Comparison of ENCODE assay signal across 8 mouse cellular contexts in genomic region chr4:40947565-40948159, GRCm38 (mm10). TPM values are rescaled to one million over a fixed set of nuclear protein-coding genes. Genes with fewer than 3 reads are reported as not detected.
DNase-seq lines count a peak whose midpoint lies in the region; ATAC-seq and TF ChIP-seq lines count a peak whose summit lies in the region.

No protein-coding gene starts in this region.

- peak overlapping the region; percentile 85 for H3K4me2 ChIP-seq in kidney, embryonic 15.5 days
- peak overlapping the region; percentile 88 for H3K4me2 ChIP-seq in forebrain, embryonic 13.5 days
- peak overlapping the region; percentile 85 for H3K4me2 ChIP-seq in liver, embryonic 13.5 days
- H3K4me2 ChIP-seq in stomach, embryonic 14.5 days (replicated peaks; ENCODE audit: low read depth, low read length) = peak overlapping the region; percentile 84

- H3K4me1 ChIP-seq in kidney, embryonic 15.5 days = peaks cover 21% of the 10 kb centered on the region
- peaks cover 25% of the 10 kb centered on the region for H3K4me1 ChIP-seq in forebrain, embryonic 13.5 days
- H3K4me1 ChIP-seq in liver, embryonic 13.5 days (replicated peaks) = peaks cover 51% of the 10 kb centered on the region
- peaks cover 14% of the 10 kb centered on the region for H3K4me1 ChIP-seq in stomach, embryonic 14.5 days (ENCODE audit: control insufficient read depth, insufficient read depth, low read length)

- POLR2A ChIA-PET in Patski (lab: Charles Lee) = no interaction called here

- WGBS in kidney, embryonic 15.5 days = under 1% methylated on average over 40 of the region's 40 CpGs
- under 1% methylated on average over 38 of the region's 40 CpGs for WGBS in forebrain, embryonic 13.5 days
- under 1% methylated on average over 40 of the region's 40 CpGs for WGBS in liver, embryonic 13.5 days (ENCODE audit: insufficient replicate concordance)
- WGBS in stomach, embryonic 14.5 days = under 1% methylated on average over 40 of the region's 40 CpGs

- TF ChIP-seq CTCF in Patski (IDR thresholded peaks at IDR 0.05) = peak; percentile 65

- H3K36me3 ChIP-seq in kidney, embryonic 15.5 days = peaks cover 57% of the 10 kb centered on the region
- peaks cover 50% of the 10 kb centered on the region for H3K36me3 ChIP-seq in forebrain, embryonic 13.5 days (ENCODE audit: poor library complexity, severe bottlenecking)
- H3K36me3 ChIP-seq in liver, embryonic 13.5 days = peaks cover 53% of the 10 kb centered on the region
- H3K36me3 ChIP-seq in stomach, embryonic 14.5 days (ENCODE audit: control insufficient read depth, insufficient read depth, low read length) = peaks cover 29% of the 10 kb centered on the region

- peak overlapping the region; percentile 92 for H3K27ac ChIP-seq in kidney, embryonic 15.5 days
- peak overlapping the region; percentile 78 for H3K27ac ChIP-seq in forebrain, embryonic 13.5 days
- H3K27ac ChIP-seq in liver, embryonic 13.5 days = peak overlapping the region; percentile 94
- peak overlapping the region; percentile 85 for H3K27ac ChIP-seq in stomach, embryonic 14.5 days (ENCODE audit: low read length)

- H3K4me3 ChIP-seq in kidney, embryonic 15.5 days (replicated peaks) = peak overlapping the region; percentile 96
- peak overlapping the region; percentile 86 for H3K4me3 ChIP-seq in forebrain, embryonic 13.5 days
- peak overlapping the region; percentile 97 for H3K4me3 ChIP-seq in liver, embryonic 13.5 days (replicated peaks)
- H3K4me3 ChIP-seq in stomach, embryonic 14.5 days (ENCODE audit: low read depth, low read length) = peak overlapping the region; percentile 92

- H3K27me3 ChIP-seq in kidney, embryonic 15.5 days = no peaks in the 10 kb centered on the region
- no peaks in the 10 kb centered on the region for H3K27me3 ChIP-seq in Patski
- H3K27me3 ChIP-seq in forebrain, embryonic 13.5 days = no peaks in the 10 kb centered on the region
- H3K27me3 ChIP-seq in liver, embryonic 13.5 days = no peaks in the 10 kb centered on the region
- no peaks in the 10 kb centered on the region for H3K27me3 ChIP-seq in stomach, embryonic 14.5 days (ENCODE audit: control insufficient read depth, insufficient read depth, low read length)

- DNase-seq in kidney, adult 18-20 months = no peak
- no peak for DNase-seq in Patski (ENCODE audit: low read depth, low spot score)
- no peak for DNase-seq in liver, embryonic 13.5 days
- DNase-seq in layer of hippocampus, postnatal 36 days = no peak
- DNase-seq in left cerebral cortex, adult 18-20 months (ENCODE audit: low spot score in 2 of 2) = no peak

- peak; percentile 82 for ATAC-seq in kidney, embryonic 15.5 days (replicated peaks; ENCODE audit: low FRiP score)
- ATAC-seq in Patski = peak; percentile 72
- ATAC-seq in forebrain, embryonic 13.5 days = no peak
- peak; percentile 28 for ATAC-seq in liver, embryonic 13.5 days (ENCODE audit: low read depth)
- peak; percentile 3; the same call in 1 of the 2 replicates for ATAC-seq in stomach, embryonic 14.5 days (ENCODE audit: insufficient number of reproducible peaks, insufficient read depth, low FRiP score, low read depth)

- in situ Hi-C loops in Patski (cut with MboI; ENCODE audit: low pct_unique_long_range_greater_than_20kb) = no loop called here

- CTCF ChIA-PET in Patski (lab: Charles Lee) = no interaction called here

- no peaks in the 10 kb centered on the region for H3K9me3 ChIP-seq in kidney, embryonic 15.5 days (replicated peaks)
- no peaks in the 10 kb centered on the region for H3K9me3 ChIP-seq in forebrain, embryonic 13.5 days (replicated peaks)
- no peaks in the 10 kb centered on the region for H3K9me3 ChIP-seq in liver, embryonic 13.5 days (replicated peaks)
- no peaks in the 10 kb centered on the region for H3K9me3 ChIP-seq in stomach, embryonic 14.5 days (ENCODE audit: control insufficient read depth, low read depth, low read length)

- peak overlapping the region; percentile 97 for H3K9ac ChIP-seq in kidney, embryonic 15.5 days
- H3K9ac ChIP-seq in forebrain, embryonic 13.5 days = peak overlapping the region; percentile 87
- H3K9ac ChIP-seq in liver, embryonic 13.5 days = peak overlapping the region; percentile 96
- peak overlapping the region; percentile 80 for H3K9ac ChIP-seq in stomach, embryonic 14.5 days (replicated peaks; ENCODE audit: low read depth, low read length)

RNA-seq across cellular contexts. Expression of gene Bag1, which starts 0.4 kb away (rescaled TPM):
- 218 and 220 TPM in 2 replicates for polyA plus RNA-seq in kidney, embryonic 15.5 days (2015; fragmentation: Nextera tagmentation; extraction: Ambion mirVana)
- 140 TPM for polyA plus RNA-seq in Patski (2021)
- 185 and 207 TPM in 2 replicates for polyA plus RNA-seq in forebrain, embryonic 13.5 days (2015; fragmentation: Nextera tagmentation; extraction: Ambion mirVana)
- 145 and 166 TPM in 2 replicates for polyA plus RNA-seq in liver, embryonic 13.5 days (2015; fragmentation: Nextera tagmentation; extraction: Ambion mirVana)
- polyA plus RNA-seq in stomach, embryonic 14.5 days (2014; fragmentation: Nextera tagmentation; extraction: Ambion mirVana) = 209 and 231 TPM in 2 replicates
- 100 to 1,000 TPM; 148 to 156 TPM for total RNA-seq in layer of hippocampus, postnatal 36 days (2021)
- 100 to 1,000 TPM; 174 to 185 TPM for total RNA-seq in left cerebral cortex, adult 18-20 months (2021)

RNA-seq across cellular contexts. Expression of gene Chmp5, which starts 0.5 kb away (rescaled TPM):
- polyA plus RNA-seq in kidney, embryonic 15.5 days (2015; fragmentation: Nextera tagmentation; extraction: Ambion mirVana) = 114 and 121 TPM in 2 replicates
- 110 TPM for polyA plus RNA-seq in Patski (2021)
- polyA plus RNA-seq in forebrain, embryonic 13.5 days (2015; fragmentation: Nextera tagmentation; extraction: Ambion mirVana) = 169 and 179 TPM in 2 replicates
- 48.7 and 57.4 TPM in 2 replicates for polyA plus RNA-seq in liver, embryonic 13.5 days (2015; fragmentation: Nextera tagmentation; extraction: Ambion mirVana)
- polyA plus RNA-seq in stomach, embryonic 14.5 days (2014; fragmentation: Nextera tagmentation; extraction: Ambion mirVana) = 99.3 and 103 TPM in 2 replicates
- total RNA-seq in layer of hippocampus, postnatal 36 days (2021) = 10 to 100 TPM; 87.9 to 89.4 TPM
- total RNA-seq in left cerebral cortex, adult 18-20 months (2021) = 10 to 100 TPM; 80.1 to 82.2 TPM

RNA-seq across cellular contexts. Expression of gene Nfx1, which starts 23.0 kb away (rescaled TPM):
- 87.3 and 87.9 TPM in 2 replicates for polyA plus RNA-seq in kidney, embryonic 15.5 days (2015; fragmentation: Nextera tagmentation; extraction: Ambion mirVana)
- polyA plus RNA-seq in Patski (2021) = 45.7 TPM
- 96.9 and 106 TPM in 2 replicates for polyA plus RNA-seq in forebrain, embryonic 13.5 days (2015; fragmentation: Nextera tagmentation; extraction: Ambion mirVana)
- 32.8 and 40.5 TPM in 2 replicates for polyA plus RNA-seq in liver, embryonic 13.5 days (2015; fragmentation: Nextera tagmentation; extraction: Ambion mirVana)
- polyA plus RNA-seq in stomach, embryonic 14.5 days (2014; fragmentation: Nextera tagmentation; extraction: Ambion mirVana) = 109 and 112 TPM in 2 replicates
- total RNA-seq in layer of hippocampus, postnatal 36 days (2021) = 10 to 100 TPM; 66.1 to 76.4 TPM
- 10 to 100 TPM; 73.4 to 73.6 TPM for total RNA-seq in left cerebral cortex, adult 18-20 months (2021)

RNA-seq across cellular contexts. Expression of gene Spink4, which starts 27.8 kb away (rescaled TPM):
- 1.1 and 31.9 TPM in 2 replicates for polyA plus RNA-seq in kidney, embryonic 15.5 days (2015; fragmentation: Nextera tagmentation; extraction: Ambion mirVana)
- polyA plus RNA-seq in Patski (2021) = not detected
- polyA plus RNA-seq in forebrain, embryonic 13.5 days (2015; fragmentation: Nextera tagmentation; extraction: Ambion mirVana) = not detected in 2 replicates
- 0.39 and 0.44 TPM in 2 replicates for polyA plus RNA-seq in liver, embryonic 13.5 days (2015; fragmentation: Nextera tagmentation; extraction: Ambion mirVana)
- 1.6 TPM in 1 of 2 replicates, not detected in the other for polyA plus RNA-seq in stomach, embryonic 14.5 days (2014; fragmentation: Nextera tagmentation; extraction: Ambion mirVana)
- total RNA-seq in layer of hippocampus, postnatal 36 days (2021) = not detected
- total RNA-seq in left cerebral cortex, adult 18-20 months (2021) = not detected
